Mouse (Mus musculus) kidney, postnatal 25 days (tissue): ENCODE results near the gene Muc15.

Experiments
- DNase-seq, 2 experiments: peaks; one replicate each; pipeline ENCODE4 v3.0.0; 2021; ENCODE audit warnings: mixed read lengths in 2 of 2

The Muc15 gene

GRCm38 (mm10) chr2:110721290-110721753 lies at the start of gene Muc15:
Gene Muc15 (plus strand): TSS chr2:110721340.
- DNase-seq: no peak

- no peak for DNase-seq
Observed at GRCm38 (mm10) chr2:110709436-110709835, 11.7 kb upstream of the Muc15 start.

GRCm38 (mm10) chr2:110710055-110710720 lies 11.0 kb upstream of the Muc15 start:
- DNase-seq: no peak

GRCm38 (mm10) chr2:110719051-110719450 lies 2.1 kb upstream of the Muc15 start:
- no peak for DNase-seq

GRCm38 (mm10) chr2:110722208-110722607 lies 1.1 kb downstream of the Muc15 start:
- DNase-seq: no peak

GRCm38 (mm10) chr2:110726106-110726505 lies 5.0 kb downstream of the Muc15 start:
- DNase-seq: no peak

- no peak for DNase-seq
Observed at GRCm38 (mm10) chr2:110737236-110737635, 16.1 kb downstream of the Muc15 start.

GRCm38 (mm10) chr2:110737981-110738380 lies 16.8 kb downstream of the Muc15 start:
- DNase-seq: no peak

- no peak for DNase-seq
Observed at GRCm38 (mm10) chr2:110739781-110740180, 18.6 kb downstream of the Muc15 start.

GRCm38 (mm10) chr2:110740493-110740892 lies 19.4 kb downstream of the Muc15 start:
- no peak for DNase-seq

- DNase-seq: no peak
Observed at GRCm38 (mm10) chr2:110757556-110757955, 36.4 kb downstream of the Muc15 start.

GRCm38 (mm10) chr2:110759434-110759833 lies 38.3 kb downstream of the Muc15 start:
- no peak for DNase-seq

GRCm38 (mm10) chr2:110787396-110787795 lies 66.3 kb downstream of the Muc15 start:
- DNase-seq: no peak
